Mouse (Mus musculus) stomach, postnatal 0 days (tissue): ENCODE results near the gene Cd300lg. TPM values are rescaled to one million over a fixed set of nuclear protein-coding genes. Genes with fewer than 3 reads are reported as not detected.

ENCODE experiments used
- ATAC-seq: fragments of 200-750 bp; cut with Nextera tagmentation; 2 replicates; pipeline ENCODE4 v1.8.0; 2017; ENCODE audit not compliant: low FRiP score, low TSS enrichment
- DNase-seq: peaks from one replicate; pipeline ENCODE4 v3.0.0-alpha.2; 2016; ENCODE audit warnings: low spot score
- H3K27ac ChIP-seq: fragments of 300-500 bp; sonication (generic); replicated peaks from 2 replicates; pipeline ENCODE4 v1.5.1; 2014; ENCODE audit warnings: mild to moderate bottlenecking, control low read depth
- H3K27me3 ChIP-seq: fragments of 300-500 bp; sonication (generic); 2 replicates; pipeline ENCODE4 v1.6.1; 2014; ENCODE audit warnings: low read length; ENCODE audit not compliant: control insufficient read depth, insufficient read depth
- H3K36me3 ChIP-seq: fragments of 300-500 bp; sonication (generic); 2 replicates; pipeline ENCODE4 v1.6.1; 2014; ENCODE audit warnings: low read length, mixed read lengths; ENCODE audit not compliant: control insufficient read depth, insufficient read depth
- H3K4me1 ChIP-seq: fragments of 300-500 bp; sonication (generic); replicated peaks from 2 replicates; pipeline ENCODE4 v1.6.1; 2014; ENCODE audit warnings: antibody characterized with exemption; ENCODE audit not compliant: control insufficient read depth, insufficient read depth
- H3K4me2 ChIP-seq: fragments of 300-500 bp; sonication (generic); replicated peaks from 2 replicates; pipeline ENCODE4 v1.6.1; 2014; ENCODE audit warnings: low read depth, mild to moderate bottlenecking, control low read depth, moderate library complexity
- H3K4me3 ChIP-seq: fragments of 300-500 bp; sonication (generic); 2 replicates; pipeline ENCODE4 v1.5.1; 2014; ENCODE audit warnings: low read depth, low read length, control low read depth
- H3K9ac ChIP-seq: fragments of 300-500 bp; sonication (generic); 2 replicates; pipeline ENCODE4 v1.6.1; 2014; ENCODE audit warnings: mild to moderate bottlenecking, low read length, control low read depth, mixed read lengths
- H3K9me3 ChIP-seq: fragments of 300-500 bp; sonication (generic); 2 replicates; pipeline ENCODE4 v1.6.1; 2016; ENCODE audit warnings: low read length; ENCODE audit not compliant: control insufficient read depth
- CTCF ChIP-seq: IDR thresholded peaks from 2 replicates; pipeline ENCODE4 v1.5.1; 2016; ENCODE audit warnings: antibody characterized with exemption, low read depth, mild to moderate bottlenecking, moderate library complexity
- EP300 ChIP-seq: optimal IDR thresholded peaks from 2 replicates; pipeline ENCODE3; 2016; ENCODE audit warnings: antibody characterized with exemption
- WGBS: fragments of 180-500 bp; shearing (Covaris S2); extraction: QIAGEN DNeasy Blood & Tissue Kit; methylation state at CpG from one replicate; pipeline ENCODE4 v1.1.7; 2014; 5-methylcytosine and 5-hydroxymethylcytosine counted together
- polyA plus RNA-seq: library from polyadenylated mRNA; unstranded; fragments of >200 nt; fragmentation: Nextera tagmentation; extraction: Ambion mirVana; gene quantifications from 2 replicates; pipeline ENCODE4 v1.2.1, GENCODE M21; 2015

Gene Cd300lg
- polyA plus RNA-seq, 1 experiment from 2014 or later, result 3.4 TPM

GRCm38 (mm10) chr11:102086331-102086730 is 45.0 kb downstream of the Cd300lg start:
- DNase-seq (no peak), ATAC-seq (no peak)
- Histone ChIP-seq H3K4me1 (no peaks in the 10 kb centered on the region), H3K36me3 (no peaks in the 10 kb centered on the region), H3K27ac (no peak overlapping the region), H3K4me2 (no peak overlapping the region), H3K4me3 (no peak overlapping the region), H3K9me3 (no peaks in the 10 kb centered on the region), H3K9ac (no peak overlapping the region), H3K27me3 (no peaks in the 10 kb centered on the region)
- TF ChIP-seq EP300, result no peak
- TF ChIP-seq CTCF, result peak; percentile 46
- WGBS, result 18% methylated on average over 3 of the region's 3 CpGs

- TF ChIP-seq EP300, result no peak
- peak; percentile 0; the same call in 1 of the 2 replicates for TF ChIP-seq CTCF
- H3K4me1 ChIP-seq, result no peaks in the 10 kb centered on the region
- no peaks in the 10 kb centered on the region for H3K27me3 ChIP-seq
- peak overlapping the region; percentile 96 for H3K4me2 ChIP-seq
- H3K36me3 ChIP-seq, result no peaks in the 10 kb centered on the region
- H3K9me3 ChIP-seq, result no peaks in the 10 kb centered on the region
- peak overlapping the region; percentile 75 for H3K27ac ChIP-seq
- H3K4me3 ChIP-seq, result peak overlapping the region; percentile 61
- peak; percentile 61 for ATAC-seq
- DNase-seq, result peak; percentile 89
- peak overlapping the region; percentile 53 for H3K9ac ChIP-seq
- WGBS, result 1% methylated on average over 36 of the region's 39 CpGs
These were observed 45.9 kb downstream of the Cd300lg start for GRCm38 (mm10) chr11:102087081-102087751.

- WGBS, result under 1% methylated on average over 48 of the region's 49 CpGs
- DNase-seq (peak; percentile 82), ATAC-seq (peak; percentile 62)
- Histone ChIP-seq H3K27ac (peak within 1 kb of the TSS; percentile 75), H3K4me3 (peak within 1 kb of the TSS; percentile 61), H3K36me3 (no peaks in the 10 kb centered on the region), H3K4me2 (peak within 1 kb of the TSS; percentile 96), H3K9ac (peak within 1 kb of the TSS; percentile 63), H3K4me1 (no peaks in the 10 kb centered on the region), H3K27me3 (no peaks in the 10 kb centered on the region), H3K9me3 (no peaks in the 10 kb centered on the region)
- TF ChIP-seq CTCF (no peak), EP300 (no peak)
These were observed 46.9 kb downstream of the Cd300lg start, which contains the start of gene Mpp2 for GRCm38 (mm10) chr11:102087931-102088898. Gene Mpp2, minus strand, starts transcription at chr11:102088515.

GRCm38 (mm10) chr11:102089088-102089808 is 47.9 kb downstream of the Cd300lg start:
- no peaks in the 10 kb centered on the region for H3K4me1 ChIP-seq

DNA sequence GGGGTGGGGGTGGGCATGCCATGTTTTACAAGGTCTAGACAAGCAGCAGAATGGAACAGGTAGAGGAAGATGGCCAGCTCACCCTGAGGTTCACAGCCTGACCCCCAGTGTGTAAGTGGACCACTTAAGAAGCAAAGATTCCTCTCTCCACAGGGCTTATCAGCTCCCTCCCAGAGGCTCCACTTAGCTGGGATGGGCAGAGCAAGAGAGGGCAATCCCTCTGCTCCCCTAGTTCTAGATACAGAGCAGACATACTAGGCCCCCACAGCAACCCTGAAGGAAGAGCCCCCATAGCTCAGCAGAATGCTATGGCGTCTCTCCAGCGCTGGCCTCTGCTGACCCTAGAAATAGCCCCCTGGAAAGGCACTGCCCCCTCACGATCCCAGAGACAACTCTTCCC is 54.4 kb downstream of the Cd300lg start:
- no peak overlapping the region for H3K4me2 ChIP-seq
- DNase-seq, result no peak
- ATAC-seq, result no peak
- no peak overlapping the region for H3K4me3 ChIP-seq
- no peak overlapping the region for H3K27ac ChIP-seq
- peaks cover 8% of the 10 kb centered on the region for H3K4me1 ChIP-seq
- H3K9ac ChIP-seq, result no peak overlapping the region
- no peaks in the 10 kb centered on the region for H3K36me3 ChIP-seq
- 74% methylated on average over 3 of the region's 3 CpGs for WGBS
- TF ChIP-seq EP300, result no peak
- no peak for TF ChIP-seq CTCF
- H3K9me3 ChIP-seq, result no peaks in the 10 kb centered on the region
- no peaks in the 10 kb centered on the region for H3K27me3 ChIP-seq

More at GRCm38 (mm10) chr11:102089088-102089808, 47.9 kb downstream of the Cd300lg start:
- peak; percentile 81 for DNase-seq
- WGBS, result under 1% methylated on average over 20 of the region's 20 CpGs
- ATAC-seq, result peak; percentile 65
- H3K36me3 ChIP-seq, result no peaks in the 10 kb centered on the region
- H3K4me2 ChIP-seq, result peak overlapping the region; percentile 96
- TF ChIP-seq EP300 (no peak), CTCF (peak; percentile 74)
- no peaks in the 10 kb centered on the region for H3K9me3 ChIP-seq
- no peaks in the 10 kb centered on the region for H3K27me3 ChIP-seq
- H3K4me3 ChIP-seq, result peak overlapping the region; percentile 61
- peak overlapping the region; percentile 75 for H3K27ac ChIP-seq
- H3K9ac ChIP-seq, result no peak overlapping the region
